Mouse (Mus musculus): Measurements from ENCODE around the gene Fgfr2. TPM values are rescaled to one million over a fixed set of nuclear protein-coding genes. Genes with fewer than 3 reads are reported as not detected.

The Fgfr2 gene
- total RNA-seq, 1 experiment, result 37.5 TPM

- H3K27ac ChIP-seq (ENCODE audit: insufficient read depth, low read depth, low read length, poor library complexity, severe bottlenecking), result 0 out of 2 replicates have a peak overlapping the region, but pooled peaks have one; percentile 45
- peak overlapping the region; percentile 96 for H3K9ac ChIP-seq (ENCODE audit: insufficient read depth, low read depth, low read length, poor library complexity, severe bottlenecking)
- peaks cover 11% of the 10 kb centered on the region for H3K36me3 ChIP-seq (ENCODE audit: control insufficient read depth, insufficient read depth, low read length, poor library complexity, severe bottlenecking)
- TF ChIP-seq HCFC1 (IDR thresholded peaks at IDR 0.05; ENCODE audit: borderline replicate concordance, insufficient read depth, low read length) (no peak), ZC3H11A (IDR thresholded peaks at IDR 0.05; ENCODE audit: borderline replicate concordance, low read depth, low read length) (no peak), ZNF384 (IDR thresholded peaks at IDR 0.05; ENCODE audit: low read depth, low read length) (no peak), MAFK (IDR thresholded peaks at IDR 0.05; ENCODE audit: insufficient read depth, low read depth, low read length) (no peak), CHD2 (IDR thresholded peaks at IDR 0.05; ENCODE audit: low read depth, low read length) (no peak)
- in situ Hi-C loops (cut with MboI; ENCODE audit: low sequenced_read_pairs in 2 of 2, unreplicated experiment in 2 of 2), result no loop called here
- peak overlapping the region; percentile 75 to 92 for H3K4me3 ChIP-seq (ENCODE audit: insufficient read depth in 1 of 2, low read depth in 1 of 2, low read length in 2 of 2, poor library complexity in 1 of 2, severe bottlenecking in 1 of 2)
- no peaks in the 10 kb centered on the region for H3K9me3 ChIP-seq (ENCODE audit: control insufficient read depth, insufficient read depth, low read depth, low read length)
- DNase-seq (ENCODE audit: low read depth, low spot score), result no peak
- peaks cover 2 to 9% of the 10 kb centered on the region in 2 experiments; a peak in 2 of 4 replicates for H3K4me1 ChIP-seq (ENCODE audit: control insufficient read depth in 2 of 2, insufficient read depth in 2 of 2, low read length in 2 of 2, poor library complexity in 1 of 2)
These were observed 1760.9 kb downstream of the Fgfr2 start for GRCm38 (mm10) chr7:131362269-131362614.

DNA sequence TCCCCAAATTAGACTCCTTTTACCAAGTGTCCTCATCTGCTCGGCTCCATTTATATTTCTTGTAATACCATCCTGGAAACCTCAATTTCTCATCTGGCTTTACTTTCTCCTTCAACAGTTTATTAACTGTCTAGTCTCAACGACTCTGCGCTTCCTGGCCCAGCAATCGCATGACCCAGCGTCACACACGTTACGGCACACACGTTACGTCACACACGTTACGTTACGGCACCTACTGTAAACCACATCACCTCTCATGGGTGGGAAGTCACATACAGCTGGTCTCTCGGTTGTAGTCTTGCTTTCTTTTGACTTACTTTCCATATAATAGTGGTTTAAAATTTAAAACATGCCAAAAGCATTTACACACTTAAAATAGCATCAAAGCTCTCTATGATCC, 1767.0 kb downstream of the Fgfr2 start:
- in situ Hi-C loops (cut with MboI; ENCODE audit: low sequenced_read_pairs in 2 of 2, unreplicated experiment in 2 of 2), result no loop called here
- Histone ChIP-seq H3K4me1 (ENCODE audit: control insufficient read depth in 2 of 2, insufficient read depth in 2 of 2, low read length in 2 of 2, poor library complexity in 1 of 2) (no peaks in the 10 kb centered on the region), H3K9ac (ENCODE audit: insufficient read depth, low read depth, low read length, poor library complexity, severe bottlenecking) (no peak overlapping the region), H3K36me3 (ENCODE audit: control insufficient read depth, insufficient read depth, low read length, poor library complexity, severe bottlenecking) (peaks cover 23% of the 10 kb centered on the region), H3K4me3 (ENCODE audit: insufficient read depth in 1 of 2, low read depth in 1 of 2, low read length in 2 of 2, poor library complexity in 1 of 2, severe bottlenecking in 1 of 2) (no peak overlapping the region), H3K9me3 (ENCODE audit: control insufficient read depth, insufficient read depth, low read depth, low read length) (no peaks in the 10 kb centered on the region), H3K27ac (ENCODE audit: insufficient read depth, low read depth, low read length, poor library complexity, severe bottlenecking) (no peak overlapping the region)
- TF ChIP-seq CHD2 (IDR thresholded peaks at IDR 0.05; ENCODE audit: low read depth, low read length) (no peak), ZC3H11A (IDR thresholded peaks at IDR 0.05; ENCODE audit: borderline replicate concordance, low read depth, low read length) (no peak), HCFC1 (IDR thresholded peaks at IDR 0.05; ENCODE audit: borderline replicate concordance, insufficient read depth, low read length) (no peak)
- no peak for DNase-seq (ENCODE audit: low read depth, low spot score)

DNA sequence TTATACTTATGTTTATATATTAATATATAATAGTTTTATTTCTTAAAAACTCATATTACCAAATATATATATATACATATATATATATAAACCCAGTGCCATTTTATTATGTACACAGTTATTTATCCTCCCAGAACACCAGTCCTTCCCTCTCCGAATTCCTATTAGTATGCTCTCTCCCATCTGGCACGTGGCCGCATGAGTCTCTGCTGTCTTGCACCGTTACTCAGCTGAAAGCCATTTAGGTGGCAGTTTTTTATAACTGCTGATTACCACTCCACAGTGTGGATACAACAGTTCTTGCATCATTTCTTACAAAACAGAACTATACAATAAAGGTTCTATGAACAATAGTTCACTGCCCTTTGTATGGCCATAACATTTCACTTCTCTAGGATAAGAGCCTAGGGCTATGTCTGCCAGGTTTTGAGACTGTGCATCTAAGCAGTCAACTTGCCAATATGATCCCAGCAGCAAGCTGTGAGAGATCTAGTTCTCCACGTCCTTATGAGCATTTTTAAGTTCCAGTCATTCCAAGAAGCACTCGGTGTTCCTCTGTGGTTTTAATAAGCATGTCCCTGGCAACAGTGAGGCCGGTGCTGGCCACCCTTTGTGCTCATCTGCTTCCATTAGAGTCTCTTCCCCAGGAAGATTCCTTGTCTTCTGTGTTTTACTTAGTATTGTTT, 1777.2 kb downstream of the Fgfr2 start:
- in situ Hi-C loops (cut with MboI; ENCODE audit: low sequenced_read_pairs in 2 of 2, unreplicated experiment in 2 of 2), result no loop called here
- Histone ChIP-seq H3K36me3 (ENCODE audit: control insufficient read depth, insufficient read depth, low read length, poor library complexity, severe bottlenecking) (peaks cover 23% of the 10 kb centered on the region), H3K4me1 (ENCODE audit: control insufficient read depth in 2 of 2, insufficient read depth in 2 of 2, low read length in 2 of 2, poor library complexity in 1 of 2) (peaks cover 0 to 2% of the 10 kb centered on the region in 2 experiments; a peak in 1 of 4 replicates), H3K9ac (ENCODE audit: insufficient read depth, low read depth, low read length, poor library complexity, severe bottlenecking) (no peak overlapping the region), H3K9me3 (ENCODE audit: control insufficient read depth, insufficient read depth, low read depth, low read length) (no peaks in the 10 kb centered on the region), H3K27ac (ENCODE audit: insufficient read depth, low read depth, low read length, poor library complexity, severe bottlenecking) (no peak overlapping the region), H3K4me3 (ENCODE audit: insufficient read depth in 1 of 2, low read depth in 1 of 2, low read length in 2 of 2, poor library complexity in 1 of 2, severe bottlenecking in 1 of 2) (no peak overlapping the region)
- TF ChIP-seq ZC3H11A (IDR thresholded peaks at IDR 0.05; ENCODE audit: borderline replicate concordance, low read depth, low read length) (no peak), MAFK (IDR thresholded peaks at IDR 0.05; ENCODE audit: insufficient read depth, low read depth, low read length) (no peak), ZNF384 (IDR thresholded peaks at IDR 0.05; ENCODE audit: low read depth, low read length) (no peak), HCFC1 (IDR thresholded peaks at IDR 0.05; ENCODE audit: borderline replicate concordance, insufficient read depth, low read length) (no peak), CHD2 (IDR thresholded peaks at IDR 0.05; ENCODE audit: low read depth, low read length) (no peak)
- DNase-seq (ENCODE audit: low read depth, low spot score), result no peak

- no peak overlapping the region for H3K27ac ChIP-seq (ENCODE audit: insufficient read depth, low read depth, low read length, poor library complexity, severe bottlenecking)
- no peak overlapping the region for H3K4me3 ChIP-seq (ENCODE audit: insufficient read depth in 1 of 2, low read depth in 1 of 2, low read length in 2 of 2, poor library complexity in 1 of 2, severe bottlenecking in 1 of 2)
- DNase-seq (ENCODE audit: low read depth, low spot score), result no peak
- in situ Hi-C loops (cut with MboI; ENCODE audit: low sequenced_read_pairs in 2 of 2, unreplicated experiment in 2 of 2), result no loop called here
- H3K9me3 ChIP-seq (ENCODE audit: control insufficient read depth, insufficient read depth, low read depth, low read length), result no peaks in the 10 kb centered on the region
- TF ChIP-seq CHD2 (IDR thresholded peaks at IDR 0.05; ENCODE audit: low read depth, low read length), result no peak
- 0 out of 2 replicates have a peak, but pooled peaks have one; percentile 20 for TF ChIP-seq ZNF384 (IDR thresholded peaks at IDR 0.05; ENCODE audit: low read depth, low read length)
- TF ChIP-seq MAFK (IDR thresholded peaks at IDR 0.05; ENCODE audit: insufficient read depth, low read depth, low read length), result no peak
- H3K9ac ChIP-seq (ENCODE audit: insufficient read depth, low read depth, low read length, poor library complexity, severe bottlenecking), result peak overlapping the region; percentile 43; the same call in 1 of the 2 replicates
- H3K36me3 ChIP-seq (ENCODE audit: control insufficient read depth, insufficient read depth, low read length, poor library complexity, severe bottlenecking), result peaks cover 10% of the 10 kb centered on the region
- peaks cover 0 to 4% of the 10 kb centered on the region in 2 experiments; a peak in 2 of 4 replicates for H3K4me1 ChIP-seq (ENCODE audit: control insufficient read depth in 2 of 2, insufficient read depth in 2 of 2, low read length in 2 of 2, poor library complexity in 1 of 2)
These were observed 1785.6 kb downstream of the Fgfr2 start for GRCm38 (mm10) chr7:131337502-131338068.
